Mouse (Mus musculus): ENCODE measurements around the gene Snx30. TPM values are rescaled to one million over a fixed set of nuclear protein-coding genes. Genes with fewer than 3 reads are reported as not detected.
A peak's percentile ranks its signal among the peaks of the same experiment; 100 is the strongest.

Gene Snx30
- polyA plus RNA-seq, 1 experiment: 12.1 TPM

- Histone ChIP-seq H3K9me3 (no peaks in the 10 kb centered on the region), H3K27me3 (replicated peaks) (no peaks in the 10 kb centered on the region), H3K4me3 (replicated peaks) (peak overlapping the region; percentile 99), H3K4me1 (peaks cover 83% of the 10 kb centered on the region), H3K36me3 (replicated peaks; ENCODE audit: low read length) (peaks cover 38% of the 10 kb centered on the region)
- TF ChIP-seq FLI1 (IDR thresholded peaks at IDR 0.05; ENCODE audit: low read length) (no peak), GATA1 (IDR thresholded peaks at IDR 0.05; ENCODE audit: borderline replicate concordance, low read length) (no peak)
Measured at GRCm38 (mm10) chr4:59807521-59807920, 1.9 kb downstream of the Snx30 start.

DNA sequence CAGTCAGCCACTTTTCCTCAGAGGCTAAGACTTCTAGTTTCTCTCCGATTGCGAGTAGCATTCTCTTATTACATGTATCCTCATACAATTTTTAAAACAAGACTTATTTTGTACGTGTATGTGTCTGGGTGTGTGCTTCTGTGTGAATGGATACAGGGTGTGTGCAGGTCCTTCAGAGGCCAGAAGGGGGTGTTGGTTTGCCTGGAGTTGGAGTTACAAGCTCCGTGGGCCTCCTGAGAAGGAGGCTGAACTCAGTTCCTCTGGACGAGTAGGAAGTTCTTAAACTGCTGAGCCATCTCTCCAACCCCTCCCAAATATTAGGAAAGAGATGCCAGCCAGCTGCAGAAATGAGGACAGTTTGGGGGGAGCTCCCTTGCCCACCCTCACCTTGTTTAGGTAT, 2.8 kb downstream of the Snx30 start:
- H3K4me3 ChIP-seq (replicated peaks): peak overlapping the region; percentile 99
- peaks cover 83% of the 10 kb centered on the region for H3K4me1 ChIP-seq
- H3K9me3 ChIP-seq: no peaks in the 10 kb centered on the region
- H3K36me3 ChIP-seq (replicated peaks; ENCODE audit: low read length): peaks cover 45% of the 10 kb centered on the region
- TF ChIP-seq FLI1 (IDR thresholded peaks at IDR 0.05; ENCODE audit: low read length) (no peak), GATA1 (IDR thresholded peaks at IDR 0.05; ENCODE audit: borderline replicate concordance, low read length) (no peak)
- H3K27me3 ChIP-seq (replicated peaks): no peaks in the 10 kb centered on the region

DNA sequence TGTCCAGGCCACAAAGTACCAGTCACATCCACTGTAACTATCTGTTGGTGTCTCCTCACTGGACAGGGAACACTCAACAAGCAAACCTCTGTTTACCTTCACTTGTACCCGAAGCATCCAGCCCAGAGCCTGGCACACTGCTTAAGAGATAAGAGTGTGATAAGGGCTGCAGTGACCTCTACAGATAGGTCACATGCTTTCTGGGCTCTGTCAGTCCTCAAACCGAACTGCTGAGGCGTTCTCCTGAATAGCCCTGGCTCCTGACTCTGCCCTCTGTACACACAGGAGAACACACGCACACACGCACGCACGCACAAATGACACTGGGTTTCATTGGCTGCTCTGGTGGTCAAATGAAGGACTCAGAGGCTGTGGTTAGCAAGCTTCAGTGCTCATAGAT, 8.5 kb downstream of the Snx30 start:
- peaks cover 92% of the 10 kb centered on the region for H3K36me3 ChIP-seq (replicated peaks; ENCODE audit: low read length)
- peaks cover 94% of the 10 kb centered on the region for H3K4me1 ChIP-seq
- TF ChIP-seq GATA1 (IDR thresholded peaks at IDR 0.05; ENCODE audit: borderline replicate concordance, low read length) (no peak), FLI1 (IDR thresholded peaks at IDR 0.05; ENCODE audit: low read length) (no peak)
- no peaks in the 10 kb centered on the region for H3K27me3 ChIP-seq (replicated peaks)
- H3K9me3 ChIP-seq: no peaks in the 10 kb centered on the region
- peak overlapping the region; percentile 9 for H3K4me3 ChIP-seq (replicated peaks)

DNA sequence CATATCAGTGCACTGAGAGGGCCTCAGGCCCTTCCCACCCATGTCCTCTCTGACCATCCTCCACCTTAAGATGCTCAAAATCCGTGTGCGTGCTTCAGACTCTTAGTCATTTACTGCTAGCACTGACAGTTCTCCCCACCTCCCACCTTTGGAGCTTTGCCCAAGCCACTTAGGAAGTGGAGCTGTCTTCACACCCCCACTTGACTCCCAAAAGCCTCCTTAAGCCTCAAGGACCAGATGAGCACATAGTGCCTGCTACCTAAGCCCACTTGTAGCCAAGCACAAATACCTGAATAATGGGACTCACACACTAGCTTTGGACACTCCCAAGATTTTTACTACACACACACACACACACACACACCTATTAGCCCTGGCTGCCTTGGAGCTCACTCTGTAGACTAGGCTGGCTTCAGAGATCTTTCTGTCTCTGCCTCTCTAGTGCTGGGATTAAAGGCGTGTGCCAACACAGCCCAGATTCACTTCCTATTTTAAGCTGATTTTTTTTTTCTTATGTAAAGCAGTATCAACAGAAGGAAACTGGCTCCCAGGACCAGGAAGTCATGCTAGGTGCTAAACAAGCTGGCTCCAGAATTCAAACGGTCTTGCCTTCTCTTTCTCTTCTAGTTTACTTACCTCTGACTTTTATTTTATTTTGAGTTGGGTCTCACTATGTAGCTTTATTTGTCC, 9.6 kb downstream of the Snx30 start:
- Histone ChIP-seq H3K36me3 (replicated peaks; ENCODE audit: low read length) (peaks cover 91% of the 10 kb centered on the region), H3K27me3 (replicated peaks) (no peaks in the 10 kb centered on the region), H3K4me3 (replicated peaks) (no peak overlapping the region), H3K9me3 (no peaks in the 10 kb centered on the region), H3K4me1 (peaks cover 94% of the 10 kb centered on the region)
- TF ChIP-seq FLI1 (IDR thresholded peaks at IDR 0.05; ENCODE audit: low read length): no peak
- TF ChIP-seq GATA1 (IDR thresholded peaks at IDR 0.05; ENCODE audit: borderline replicate concordance, low read length): no peak

DNA sequence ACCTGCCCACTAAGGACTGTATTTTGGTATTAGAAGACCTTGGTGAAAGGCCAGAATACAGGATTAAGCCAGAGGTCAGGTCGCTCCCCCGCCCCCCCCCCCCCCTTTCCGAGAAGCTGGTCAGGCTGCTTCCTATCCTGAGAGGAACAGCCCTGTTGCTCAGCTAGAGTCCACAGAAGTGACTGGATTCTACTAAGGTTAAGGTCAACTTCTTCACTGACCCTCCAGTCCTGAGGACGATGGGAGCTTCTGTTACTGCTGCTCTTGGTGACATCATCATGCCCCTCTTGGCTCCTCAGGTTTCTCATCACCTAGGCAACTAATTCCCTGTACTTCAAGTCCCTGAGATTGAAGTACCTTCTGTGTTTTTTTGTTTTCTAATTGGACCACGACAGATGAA, 10.4 kb downstream of the Snx30 start:
- Histone ChIP-seq H3K9me3 (no peaks in the 10 kb centered on the region), H3K36me3 (replicated peaks; ENCODE audit: low read length) (peaks cover 92% of the 10 kb centered on the region), H3K4me3 (replicated peaks) (no peak overlapping the region), H3K27me3 (replicated peaks) (no peaks in the 10 kb centered on the region), H3K4me1 (peaks cover 96% of the 10 kb centered on the region)
- TF ChIP-seq GATA1 (IDR thresholded peaks at IDR 0.05; ENCODE audit: borderline replicate concordance, low read length) (no peak), FLI1 (IDR thresholded peaks at IDR 0.05; ENCODE audit: low read length) (no peak)

- Histone ChIP-seq H3K4me3 (replicated peaks) (no peak overlapping the region), H3K36me3 (replicated peaks; ENCODE audit: low read length) (peaks cover 90% of the 10 kb centered on the region), H3K4me1 (peaks cover 94% of the 10 kb centered on the region), H3K9me3 (no peaks in the 10 kb centered on the region), H3K27me3 (replicated peaks) (no peaks in the 10 kb centered on the region)
- TF ChIP-seq GATA1 (IDR thresholded peaks at IDR 0.05; ENCODE audit: borderline replicate concordance, low read length): no peak
- TF ChIP-seq FLI1 (IDR thresholded peaks at IDR 0.05; ENCODE audit: low read length): no peak
Measured at GRCm38 (mm10) chr4:59816477-59816876, 10.8 kb downstream of the Snx30 start.

- H3K4me1 ChIP-seq: peaks cover 98% of the 10 kb centered on the region
- H3K27me3 ChIP-seq (replicated peaks): no peaks in the 10 kb centered on the region
- H3K9me3 ChIP-seq: no peaks in the 10 kb centered on the region
- H3K4me3 ChIP-seq (replicated peaks): peak overlapping the region; percentile 54
- no peak for TF ChIP-seq GATA1 (IDR thresholded peaks at IDR 0.05; ENCODE audit: borderline replicate concordance, low read length)
- TF ChIP-seq FLI1 (IDR thresholded peaks at IDR 0.05; ENCODE audit: low read length): no peak
- H3K36me3 ChIP-seq (replicated peaks; ENCODE audit: low read length): peaks cover 92% of the 10 kb centered on the region
Measured at GRCm38 (mm10) chr4:59817790-59818189, 12.2 kb downstream of the Snx30 start.

- TF ChIP-seq FLI1 (IDR thresholded peaks at IDR 0.05; ENCODE audit: low read length): no peak
- TF ChIP-seq GATA1 (IDR thresholded peaks at IDR 0.05; ENCODE audit: borderline replicate concordance, low read length): no peak
- H3K4me1 ChIP-seq: peaks cover 98% of the 10 kb centered on the region
- peaks cover 92% of the 10 kb centered on the region for H3K36me3 ChIP-seq (replicated peaks; ENCODE audit: low read length)
- peak overlapping the region; percentile 81 for H3K4me3 ChIP-seq (replicated peaks)
- H3K9me3 ChIP-seq: no peaks in the 10 kb centered on the region
- no peaks in the 10 kb centered on the region for H3K27me3 ChIP-seq (replicated peaks)
Measured at GRCm38 (mm10) chr4:59818498-59818897, 12.9 kb downstream of the Snx30 start.

- peaks cover 87% of the 10 kb centered on the region for H3K36me3 ChIP-seq (replicated peaks; ENCODE audit: low read length)
- H3K27me3 ChIP-seq (replicated peaks): no peaks in the 10 kb centered on the region
- TF ChIP-seq FLI1 (IDR thresholded peaks at IDR 0.05; ENCODE audit: low read length) (no peak), GATA1 (IDR thresholded peaks at IDR 0.05; ENCODE audit: borderline replicate concordance, low read length) (no peak)
- no peaks in the 10 kb centered on the region for H3K9me3 ChIP-seq
- H3K4me3 ChIP-seq (replicated peaks): peak overlapping the region; percentile 81
- peaks cover 98% of the 10 kb centered on the region for H3K4me1 ChIP-seq
Measured at GRCm38 (mm10) chr4:59819054-59819472, 13.4 kb downstream of the Snx30 start.

GRCm38 (mm10) chr4:59819477-59820022, 13.9 kb downstream of the Snx30 start:
- no peaks in the 10 kb centered on the region for H3K27me3 ChIP-seq (replicated peaks)
- no peaks in the 10 kb centered on the region for H3K9me3 ChIP-seq
- TF ChIP-seq FLI1 (IDR thresholded peaks at IDR 0.05; ENCODE audit: low read length) (no peak), GATA1 (IDR thresholded peaks at IDR 0.05; ENCODE audit: borderline replicate concordance, low read length) (no peak)
- peaks cover 87% of the 10 kb centered on the region for H3K36me3 ChIP-seq (replicated peaks; ENCODE audit: low read length)
- peak overlapping the region; percentile 79 for H3K4me3 ChIP-seq (replicated peaks)
- peaks cover 98% of the 10 kb centered on the region for H3K4me1 ChIP-seq
